8 mouse cellular contexts compared by ENCODE assay signal in genomic region chr2:30658844-30659555, GRCm38 (mm10).
DNase-seq lines count a peak whose midpoint lies in the region; ATAC-seq and TF ChIP-seq lines count a peak whose summit lies in the region.

No protein-coding gene starts in this region.

- peaks cover 47% of the 10 kb centered on the region for H3K4me1 ChIP-seq in bone marrow macrophage, adult 2 months (ENCODE audit: control insufficient read depth, insufficient read depth, low read length)
- H3K4me1 ChIP-seq in forebrain, embryonic 11.5 days (replicated peaks; ENCODE audit: control insufficient read depth, insufficient read depth, low read length), result peaks cover 48% of the 10 kb centered on the region
- peaks cover 45% of the 10 kb centered on the region for H3K4me1 ChIP-seq in heart, embryonic 15.5 days (replicated peaks)
- H3K4me1 ChIP-seq in kidney, postnatal 0 days (replicated peaks; ENCODE audit: insufficient read depth, low read length), result peaks cover 58% of the 10 kb centered on the region
- peaks cover 4 to 16% of the 10 kb centered on the region in 2 experiments for H3K4me1 ChIP-seq in liver, embryonic 14.5 days (replicated peaks; ENCODE audit: control insufficient read depth in 2 of 2, insufficient read depth in 2 of 2, low read length in 1 of 2)
- H3K4me1 ChIP-seq in neural tube, embryonic 11.5 days (ENCODE audit: control insufficient read depth, insufficient read depth, low read length), result peaks cover 41% of the 10 kb centered on the region

- TF ChIP-seq POLR2A in bone marrow macrophage, adult 2 months (IDR thresholded peaks at IDR 0.05; ENCODE audit: borderline replicate concordance, low read depth, low read length), result no peak

- peak overlapping the region; percentile 84; the same call in 1 of the 2 replicates for H3K4me2 ChIP-seq in forebrain, embryonic 11.5 days (ENCODE audit: low read depth, low read length, severe bottlenecking)
- H3K4me2 ChIP-seq in heart, embryonic 15.5 days, result peak overlapping the region; percentile 77
- peak overlapping the region; percentile 58 for H3K4me2 ChIP-seq in kidney, postnatal 0 days (ENCODE audit: low read length)
- peak overlapping the region; percentile 83 for H3K4me2 ChIP-seq in liver, embryonic 14.5 days (ENCODE audit: low read depth)
- peak overlapping the region; percentile 43 for H3K4me2 ChIP-seq in neural tube, embryonic 11.5 days (ENCODE audit: low read depth)

- ATAC-seq in forebrain, embryonic 11.5 days (replicated peaks; ENCODE audit: low FRiP score), result peak; percentile 32
- ATAC-seq in heart, embryonic 15.5 days (replicated peaks; ENCODE audit: insufficient number of reproducible peaks, insufficient read depth, low FRiP score, low read depth), result peak; percentile 51
- ATAC-seq in kidney, postnatal 0 days (replicated peaks; ENCODE audit: low FRiP score, low read depth), result peak; percentile 50
- ATAC-seq in liver, embryonic 14.5 days (ENCODE audit: insufficient read depth), result peak; percentile 56; the same call in 1 of the 2 replicates
- ATAC-seq in neural tube, embryonic 11.5 days (ENCODE audit: insufficient read depth, low FRiP score, low TSS enrichment), result peak; percentile 35; the same call in 1 of the 2 replicates

- H3K79me3 ChIP-seq in C2C12 (ENCODE audit: low read depth), result no peaks in the 10 kb centered on the region

- H3ac ChIP-seq in C2C12 (ENCODE audit: control insufficient read depth, insufficient read length, low read depth), result peak overlapping the region; percentile 85

- H3K36me3 ChIP-seq in C2C12 (ENCODE audit: control insufficient read depth, insufficient read depth), result no peaks in the 10 kb centered on the region
- no peaks in the 10 kb centered on the region for H3K36me3 ChIP-seq in forebrain, embryonic 11.5 days (ENCODE audit: control insufficient read depth, insufficient read depth, low read length)
- no peaks in the 10 kb centered on the region for H3K36me3 ChIP-seq in heart, embryonic 15.5 days
- no peaks in the 10 kb centered on the region for H3K36me3 ChIP-seq in kidney, postnatal 0 days (ENCODE audit: insufficient read depth, low read length)
- no peaks in the 10 kb centered on the region for H3K36me3 ChIP-seq in liver, embryonic 14.5 days (replicated peaks; ENCODE audit: control insufficient read depth, insufficient read depth, low read depth)
- H3K36me3 ChIP-seq in neural tube, embryonic 11.5 days (ENCODE audit: control insufficient read depth, insufficient read depth, low read length), result no peaks in the 10 kb centered on the region

- WGBS in forebrain, embryonic 11.5 days, result 3% methylated on average over 16 of the region's 16 CpGs
- 6% methylated on average over 16 of the region's 16 CpGs for WGBS in heart, embryonic 15.5 days
- WGBS in kidney, postnatal 0 days, result 2% methylated on average over 16 of the region's 16 CpGs
- WGBS in liver, embryonic 14.5 days (ENCODE audit: insufficient replicate concordance), result 14% methylated on average over 16 of the region's 16 CpGs
- 2% methylated on average over 16 of the region's 16 CpGs for WGBS in neural tube, embryonic 11.5 days

- H3K27ac ChIP-seq in bone marrow macrophage, adult 2 months (ENCODE audit: insufficient read depth, low read depth, low read length), result peak overlapping the region; percentile 87
- H3K27ac ChIP-seq in forebrain, embryonic 11.5 days (ENCODE audit: low read depth, low read length), result peak overlapping the region; percentile 97
- peak overlapping the region; percentile 93 for H3K27ac ChIP-seq in heart, embryonic 15.5 days
- peak overlapping the region; percentile 98 for H3K27ac ChIP-seq in kidney, postnatal 0 days
- H3K27ac ChIP-seq in liver, embryonic 14.5 days, result peak overlapping the region; percentile 4; the same call in 1 of the 2 replicates
- peak overlapping the region; percentile 98 for H3K27ac ChIP-seq in neural tube, embryonic 11.5 days (ENCODE audit: low read depth, low read length)

- peak overlapping the region; percentile 55 for H3K9ac ChIP-seq in forebrain, embryonic 11.5 days (ENCODE audit: low read length)
- H3K9ac ChIP-seq in heart, embryonic 15.5 days, result peak overlapping the region; percentile 64
- H3K9ac ChIP-seq in kidney, postnatal 0 days (ENCODE audit: low read depth, low read length), result peak overlapping the region; percentile 73
- peak overlapping the region; percentile 63 for H3K9ac ChIP-seq in liver, embryonic 14.5 days (replicated peaks)
- H3K9ac ChIP-seq in neural tube, embryonic 11.5 days (ENCODE audit: low read length), result peak overlapping the region; percentile 58

- DNase-seq in forebrain, embryonic 11.5 days (ENCODE audit: low spot score), result peak; percentile 71
- DNase-seq in kidney, postnatal 0 days (ENCODE audit: low spot score), result peak; percentile 93
- peak in 1 of 3 experiments; percentile 7 for DNase-seq in liver, embryonic 14.5 days (ENCODE audit: low read depth in 3 of 3, low spot score in 3 of 3)
- DNase-seq in neural tube, embryonic 11.5 days (ENCODE audit: low spot score), result peak; percentile 74
- DNase-seq in thymus, postnatal 10 days (ENCODE audit: low spot score in 2 of 2), result peak; percentile 32 to 42

- H3K4me3 ChIP-seq in C2C12 (ENCODE audit: insufficient read depth, poor library complexity, severe bottlenecking), result no peak overlapping the region
- peak overlapping the region; percentile 62 for H3K4me3 ChIP-seq in bone marrow macrophage, adult 2 months (ENCODE audit: insufficient read depth, low read length)
- H3K4me3 ChIP-seq in forebrain, embryonic 11.5 days (ENCODE audit: low read depth, low read length), result peak overlapping the region; percentile 31; the same call in 1 of the 2 replicates
- H3K4me3 ChIP-seq in heart, embryonic 15.5 days, result peak overlapping the region; percentile 47
- no peak overlapping the region for H3K4me3 ChIP-seq in kidney, postnatal 0 days (replicated peaks; ENCODE audit: low read depth, low read length)
- H3K4me3 ChIP-seq in liver, embryonic 14.5 days (ENCODE audit: insufficient read depth in 1 of 2, low read depth in 2 of 2, low read length in 2 of 2), result peak overlapping the region; percentile 47 to 66
- no peak overlapping the region for H3K4me3 ChIP-seq in neural tube, embryonic 11.5 days (ENCODE audit: low read depth, low read length)

- no peaks in the 10 kb centered on the region for H3K79me2 ChIP-seq in C2C12 (ENCODE audit: control insufficient read depth, insufficient read depth)

- no peaks in the 10 kb centered on the region for H3K9me3 ChIP-seq in forebrain, embryonic 11.5 days (ENCODE audit: control insufficient read depth, low read length)
- no peaks in the 10 kb centered on the region for H3K9me3 ChIP-seq in heart, embryonic 15.5 days (replicated peaks)
- no peaks in the 10 kb centered on the region for H3K9me3 ChIP-seq in kidney, postnatal 0 days (replicated peaks; ENCODE audit: low read length)
- H3K9me3 ChIP-seq in liver, embryonic 14.5 days (ENCODE audit: control insufficient read depth, low read length), result no peaks in the 10 kb centered on the region
- H3K9me3 ChIP-seq in neural tube, embryonic 11.5 days (ENCODE audit: control insufficient read depth, low read length), result no peaks in the 10 kb centered on the region

- no peak for TF ChIP-seq CTCF in C2C12 (IDR thresholded peaks at IDR 0.05; ENCODE audit: control insufficient read depth, insufficient read depth, insufficient read length)
- TF ChIP-seq CTCF in bone marrow macrophage, adult 2 months (IDR thresholded peaks at IDR 0.05; ENCODE audit: low read depth, low read length), result no peak
- TF ChIP-seq CTCF in kidney, postnatal 0 days (IDR thresholded peaks at IDR 0.05; ENCODE audit: low read depth), result peak; percentile 38; the same call in 1 of the 2 replicates
- no peak for TF ChIP-seq CTCF in liver, embryonic 14.5 days (IDR thresholded peaks at IDR 0.05; ENCODE audit: low read depth)

- TF ChIP-seq EP300 in liver, embryonic 14.5 days (IDR thresholded peaks at IDR 0.05; ENCODE audit: low read depth), result no peak

- H3K27me3 ChIP-seq in C2C12 (ENCODE audit: control insufficient read depth, insufficient read depth, insufficient read length), result no peaks in the 10 kb centered on the region
- H3K27me3 ChIP-seq in forebrain, embryonic 11.5 days (ENCODE audit: control insufficient read depth, insufficient read depth, low read length), result no peaks in the 10 kb centered on the region
- H3K27me3 ChIP-seq in heart, embryonic 15.5 days, result no peaks in the 10 kb centered on the region
- H3K27me3 ChIP-seq in kidney, postnatal 0 days (ENCODE audit: insufficient read depth, low read length), result no peaks in the 10 kb centered on the region
- H3K27me3 ChIP-seq in liver, embryonic 14.5 days (ENCODE audit: control insufficient read depth, insufficient read depth, low read length), result no peaks in the 10 kb centered on the region
- H3K27me3 ChIP-seq in neural tube, embryonic 11.5 days (ENCODE audit: control insufficient read depth, insufficient read depth, low read length), result peaks cover 12% of the 10 kb centered on the region; the same call in 1 of the 2 replicates

TF ChIP-seq in C2C12, 6 proteins besides CTCF, POLR2A, EP300 and RAD21:
- TF ChIP-seq MYOD1 (IDR thresholded peaks at IDR 0.05; ENCODE audit: control insufficient read depth, insufficient read length, low read depth), result no peak
- no peak for TF ChIP-seq CEBPB (IDR thresholded peaks at IDR 0.05; ENCODE audit: low read depth)
- no peak for TF ChIP-seq MAX (IDR thresholded peaks at IDR 0.05)
- TF ChIP-seq FOSL1 (IDR thresholded peaks at IDR 0.05; ENCODE audit: insufficient read depth, low read length, poor library complexity, severe bottlenecking), result no peak
- no peak for TF ChIP-seq MYOG (IDR thresholded peaks at IDR 0.05; ENCODE audit: control insufficient read depth, extremely low read depth, insufficient read length)
- TF ChIP-seq USF1 (IDR thresholded peaks at IDR 0.05; ENCODE audit: low read depth), result no peak

Comparison
In these comparisons a context has a peak if more than half of its experiments do, and no peak if none do; other contexts are left out.
1. H3K4me3 ChIP-seq: peak in bone marrow macrophage, adult 2 months (single experiment), forebrain, embryonic 11.5 days (single experiment), heart, embryonic 15.5 days (single experiment) and liver, embryonic 14.5 days (2 of 2); none in C2C12 (single experiment), kidney, postnatal 0 days (single experiment) and neural tube, embryonic 11.5 days (single experiment).
2. H3K27ac ChIP-seq: peak in every context shown above with its lines; median percentile 98 in kidney, postnatal 0 days; 98 in neural tube, embryonic 11.5 days; 97 in forebrain, embryonic 11.5 days; 93 in heart, embryonic 15.5 days; 87 in bone marrow macrophage, adult 2 months; 4 in liver, embryonic 14.5 days.
3. Peak in every context shown above with its lines, with median percentiles within 50 percentile points of each other: ATAC-seq, H3K4me2 ChIP-seq and H3K9ac ChIP-seq.